Mouse (Mus musculus) bone marrow, adult 2 months (tissue): ENCODE measurements around the gene Aldh5a1.

Experiments
- CTCF ChIP-seq: fragments of 200-500 bp; IDR thresholded peaks from 2 replicates; pipeline ENCODE4 v1.5.1; 2011; ENCODE audit warnings: low read length, control low read depth; ENCODE audit not compliant: control insufficient read depth, insufficient read depth
- POLR2A ChIP-seq: fragments of 200-500 bp; IDR thresholded peaks from 2 replicates; pipeline ENCODE4 v1.6.1; 2011; ENCODE audit warnings: low read depth, mild to moderate bottlenecking, control low read depth, low read length, borderline replicate concordance; ENCODE audit not compliant: control insufficient read depth

DNA sequence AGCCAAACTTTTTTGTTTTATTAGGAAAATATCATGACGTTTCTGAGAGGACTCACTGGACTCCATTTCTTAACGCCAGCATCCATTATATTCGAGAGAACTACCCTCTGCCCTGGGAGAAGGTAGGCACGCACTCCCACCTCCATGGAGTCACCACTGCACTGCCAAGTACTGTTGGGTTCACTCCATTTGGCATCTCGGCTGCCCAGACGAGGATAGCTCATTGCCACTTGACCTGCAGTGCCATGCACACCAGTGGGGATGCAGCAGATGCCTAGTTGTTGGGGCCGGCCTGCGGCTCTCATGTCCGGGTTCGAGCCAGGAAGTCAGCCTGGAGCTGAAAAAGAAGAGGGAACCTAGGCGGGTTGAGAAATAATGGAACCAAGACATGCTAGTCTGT lies 17.6 kb upstream of the Aldh5a1 start:
- no peak for TF ChIP-seq CTCF
- TF ChIP-seq POLR2A, result no peak
